Mouse (Mus musculus) Muller cell, postnatal 12 days (primary cell): ENCODE measurements around the gene Tdp1.
A peak's percentile ranks its signal among the peaks of the same experiment; 100 is the strongest.
"Not testable (repeated sequence)": the region's sequence is repeated elsewhere in the genome, so short reads cannot be mapped to it uniquely, and the experiment has no call there.

Source experiments
- DNase-seq: peaks from one replicate; pipeline ENCODE4 v3.0.0-alpha.2; 2015; ENCODE audit errors: inconsistent ontology term

The Tdp1 gene

GRCm38 (mm10) chr12:99958068-99959060, 74.0 kb downstream of the Tdp1 start:
- no peak for DNase-seq

- DNase-seq, result no peak
Measured at GRCm38 (mm10) chr12:99959291-99959690, 75.0 kb downstream of the Tdp1 start.

GRCm38 (mm10) chr12:99959930-99960329, 75.6 kb downstream of the Tdp1 start:
- DNase-seq, result peak; percentile 54

GRCm38 (mm10) chr12:99960675-99961074, 76.4 kb downstream of the Tdp1 start:
- no peak for DNase-seq

GRCm38 (mm10) chr12:99964301-99965202, 80.2 kb downstream of the Tdp1 start, which contains the start of gene Kcnk13:
Gene Kcnk13 (plus strand): TSS chr12:99964499.
- DNase-seq, result peak; percentile 70

GRCm38 (mm10) chr12:99965203-99966115, 81.1 kb downstream of the Tdp1 start:
- peak; percentile 61 for DNase-seq

- DNase-seq, result peak; percentile 28
Measured at GRCm38 (mm10) chr12:99966116-99966770, 81.9 kb downstream of the Tdp1 start.

GRCm38 (mm10) chr12:99966881-99967363, 82.6 kb downstream of the Tdp1 start:
- peak; percentile 31 for DNase-seq

GRCm38 (mm10) chr12:99969906-99970305, 85.6 kb downstream of the Tdp1 start:
- DNase-seq, result no peak

- not testable (repeated sequence) for DNase-seq
Measured at GRCm38 (mm10) chr12:99971205-99971894, 87.0 kb downstream of the Tdp1 start.

GRCm38 (mm10) chr12:99972825-99973224, 88.5 kb downstream of the Tdp1 start:
- no peak for DNase-seq

- DNase-seq, result no peak
Measured at GRCm38 (mm10) chr12:99973659-99974058, 89.3 kb downstream of the Tdp1 start.

- DNase-seq, result peak; percentile 14
Measured at GRCm38 (mm10) chr12:99979541-99979940, 95.2 kb downstream of the Tdp1 start.

- no peak for DNase-seq
Measured at GRCm38 (mm10) chr12:99986797-99987196, 102.5 kb downstream of the Tdp1 start.

GRCm38 (mm10) chr12:99988144-99988543, 103.8 kb downstream of the Tdp1 start:
- DNase-seq, result peak; percentile 47

GRCm38 (mm10) chr12:99992362-99992862, 108.1 kb downstream of the Tdp1 start:
- DNase-seq, result no peak

- DNase-seq, result no peak
Measured at GRCm38 (mm10) chr12:99993146-99993890, 109.0 kb downstream of the Tdp1 start.

GRCm38 (mm10) chr12:99995951-99996350, 111.6 kb downstream of the Tdp1 start:
- DNase-seq, result no peak

- DNase-seq, result no peak
Measured at GRCm38 (mm10) chr12:99999726-100000125, 115.4 kb downstream of the Tdp1 start.
